Mouse (Mus musculus) midbrain, embryonic 16.5 days (tissue): ENCODE results near the gene Drc7. TPM values are rescaled to one million over a fixed set of nuclear protein-coding genes. Genes with fewer than 3 reads are reported as not detected.

ENCODE experiments used
- ATAC-seq: fragments of 200-750 bp; cut with Nextera tagmentation; 2 replicates; pipeline ENCODE4 v1.8.0; 2017; ENCODE audit warnings: moderate TSS enrichment
- H3K27ac ChIP-seq: fragments of 300-500 bp; sonication (generic); 2 replicates; pipeline ENCODE4 v1.5.1; 2014; ENCODE audit warnings: mild to moderate bottlenecking, low read length, mixed read lengths
- H3K27me3 ChIP-seq: fragments of 300-500 bp; sonication (generic); 2 replicates; pipeline ENCODE4 v1.6.1; 2014; ENCODE audit warnings: low read depth, low read length, mixed read lengths; ENCODE audit not compliant: control insufficient read depth, insufficient read depth
- H3K36me3 ChIP-seq: fragments of 300-500 bp; sonication (generic); 2 replicates; pipeline ENCODE4 v1.6.1; 2014; ENCODE audit warnings: mild to moderate bottlenecking, low read length, moderate library complexity, mixed read lengths; ENCODE audit not compliant: control insufficient read depth, insufficient read depth
- H3K4me1 ChIP-seq: fragments of 300-500 bp; sonication (generic); 2 replicates; pipeline ENCODE4 v1.6.1; 2014; ENCODE audit warnings: mild to moderate bottlenecking, low read length, mixed read lengths; ENCODE audit not compliant: control insufficient read depth, insufficient read depth
- H3K4me2 ChIP-seq: fragments of 300-500 bp; sonication (generic); 2 replicates; pipeline ENCODE4 v1.6.1; 2014; ENCODE audit warnings: mild to moderate bottlenecking, low read length, mixed read lengths
- H3K4me3 ChIP-seq: fragments of 300-500 bp; sonication (generic); 2 replicates; pipeline ENCODE4 v1.5.1; 2014; ENCODE audit warnings: low read depth, mild to moderate bottlenecking, low read length, moderate library complexity, mixed read lengths
- H3K9ac ChIP-seq: fragments of 300-500 bp; sonication (generic); 2 replicates; pipeline ENCODE4 v1.6.1; 2014; ENCODE audit warnings: low read depth, low read length, mixed read lengths
- H3K9me3 ChIP-seq: fragments of 300-500 bp; sonication (generic); replicated peaks from 2 replicates; pipeline ENCODE4 v1.6.1; 2014; ENCODE audit warnings: mild to moderate bottlenecking, low read length, mixed read lengths; ENCODE audit not compliant: control insufficient read depth, poor library complexity, severe bottlenecking
- WGBS: fragments of 180-500 bp; shearing (Covaris S2); extraction: QIAGEN DNeasy Blood & Tissue Kit; methylation state at CpG from one replicate; pipeline ENCODE4 v1.1.7; 2014; 5-methylcytosine and 5-hydroxymethylcytosine counted together
- polyA plus RNA-seq: library from polyadenylated mRNA; unstranded; fragments of >200 nt; fragmentation: Nextera tagmentation; extraction: Ambion mirVana; gene quantifications from 2 replicates; pipeline ENCODE4 v1.2.1, GENCODE M21; 2015

Drc7 gene
- 2.4 and 2.5 TPM in 2 replicates for polyA plus RNA-seq

GRCm38 (mm10) chr8:95054927-95055510, at the start of gene Drc7:
Gene Drc7, plus strand, starts transcription at chr8:95055103.
- H3K27me3 ChIP-seq = no peaks in the 10 kb centered on the region; the same call in 1 of the 2 replicates
- peak within 1 kb of the TSS; percentile 29; the same call in 1 of the 2 replicates for H3K4me2 ChIP-seq
- H3K27ac ChIP-seq = no peak within 1 kb of the TSS
- no peak within 1 kb of the TSS for H3K4me3 ChIP-seq
- no peaks in the 10 kb centered on the region for H3K36me3 ChIP-seq
- H3K9me3 ChIP-seq = no peaks in the 10 kb centered on the region
- 9% methylated on average over 2 of the region's 2 CpGs for WGBS
- peak; percentile 89 for ATAC-seq
- no peaks in the 10 kb centered on the region for H3K4me1 ChIP-seq
- no peak within 1 kb of the TSS for H3K9ac ChIP-seq

GRCm38 (mm10) chr8:95012442-95012919, 42.4 kb upstream of the Drc7 start:
- ATAC-seq = no peak; the same call in 1 of the 2 replicates
- Histone ChIP-seq H3K36me3 (peaks cover 44% of the 10 kb centered on the region), H3K27ac (no peak overlapping the region), H3K9ac (no peak overlapping the region), H3K4me3 (no peak overlapping the region), H3K4me2 (no peak overlapping the region), H3K27me3 (no peaks in the 10 kb centered on the region), H3K4me1 (no peaks in the 10 kb centered on the region), H3K9me3 (no peaks in the 10 kb centered on the region)
- WGBS = 93% methylated on average over 15 of the region's 15 CpGs

- H3K27me3 ChIP-seq = no peaks in the 10 kb centered on the region
- no peaks in the 10 kb centered on the region for H3K9me3 ChIP-seq
- 79% methylated on average over 4 of the region's 4 CpGs for WGBS
- H3K4me3 ChIP-seq = no peak overlapping the region
- no peak for ATAC-seq
- peaks cover 24% of the 10 kb centered on the region for H3K36me3 ChIP-seq
- H3K27ac ChIP-seq = 0 out of 2 replicates have a peak overlapping the region, but pooled peaks have one; percentile 22
- H3K4me2 ChIP-seq = no peak overlapping the region
- no peaks in the 10 kb centered on the region for H3K4me1 ChIP-seq
- no peak overlapping the region for H3K9ac ChIP-seq
Observed at GRCm38 (mm10) chr8:95015866-95016265, 39.0 kb upstream of the Drc7 start.

- H3K9me3 ChIP-seq = no peaks in the 10 kb centered on the region
- peaks cover 17% of the 10 kb centered on the region for H3K36me3 ChIP-seq
- H3K9ac ChIP-seq = no peak overlapping the region
- ATAC-seq = peak; percentile 22; the same call in 1 of the 2 replicates
- H3K4me1 ChIP-seq = no peaks in the 10 kb centered on the region
- H3K27me3 ChIP-seq = no peaks in the 10 kb centered on the region
- no peak overlapping the region for H3K27ac ChIP-seq
- no peak overlapping the region for H3K4me3 ChIP-seq
- H3K4me2 ChIP-seq = no peak overlapping the region
- 57% methylated on average over 4 of the region's 4 CpGs for WGBS
Observed at GRCm38 (mm10) chr8:95016684-95017083, 38.2 kb upstream of the Drc7 start.

GRCm38 (mm10) chr8:95017451-95017850, 37.5 kb upstream of the Drc7 start, which contains the start of gene Adgrg3:
Gene Adgrg3, plus strand, starts transcription at chr8:95017692.
- Histone ChIP-seq H3K9me3 (no peaks in the 10 kb centered on the region), H3K27me3 (no peaks in the 10 kb centered on the region), H3K9ac (no peak within 1 kb of the TSS), H3K4me3 (no peak within 1 kb of the TSS), H3K36me3 (peaks cover 14% of the 10 kb centered on the region), H3K27ac (no peak within 1 kb of the TSS), H3K4me2 (no peak within 1 kb of the TSS), H3K4me1 (no peaks in the 10 kb centered on the region)
- WGBS = 84% methylated on average over 11 of the region's 11 CpGs
- ATAC-seq = no peak

GRCm38 (mm10) chr8:95017969-95018635, 36.8 kb upstream of the Drc7 start:
- no peak overlapping the region for H3K4me3 ChIP-seq
- H3K27ac ChIP-seq = no peak overlapping the region
- no peak for ATAC-seq
- no peak overlapping the region for H3K4me2 ChIP-seq
- H3K27me3 ChIP-seq = no peaks in the 10 kb centered on the region
- peaks cover 9% of the 10 kb centered on the region for H3K36me3 ChIP-seq
- WGBS = 87% methylated on average over 9 of the region's 9 CpGs
- H3K9ac ChIP-seq = no peak overlapping the region
- H3K9me3 ChIP-seq = no peaks in the 10 kb centered on the region
- H3K4me1 ChIP-seq = no peaks in the 10 kb centered on the region

- no peaks in the 10 kb centered on the region for H3K4me1 ChIP-seq
- no peaks in the 10 kb centered on the region for H3K9me3 ChIP-seq
- no peaks in the 10 kb centered on the region for H3K36me3 ChIP-seq
- ATAC-seq = no peak
- H3K9ac ChIP-seq = no peak overlapping the region
- 81% methylated on average over 12 of the region's 12 CpGs for WGBS
- no peaks in the 10 kb centered on the region for H3K27me3 ChIP-seq
- H3K27ac ChIP-seq = no peak overlapping the region
- no peak overlapping the region for H3K4me2 ChIP-seq
- H3K4me3 ChIP-seq = no peak overlapping the region
Observed at GRCm38 (mm10) chr8:95020293-95020777, 34.6 kb upstream of the Drc7 start.

GRCm38 (mm10) chr8:95020821-95021220, 34.1 kb upstream of the Drc7 start:
- H3K27me3 ChIP-seq = no peaks in the 10 kb centered on the region
- no peak overlapping the region for H3K9ac ChIP-seq
- no peaks in the 10 kb centered on the region for H3K4me1 ChIP-seq
- H3K9me3 ChIP-seq = no peaks in the 10 kb centered on the region
- H3K36me3 ChIP-seq = no peaks in the 10 kb centered on the region
- ATAC-seq = no peak
- H3K4me3 ChIP-seq = no peak overlapping the region
- no peak overlapping the region for H3K4me2 ChIP-seq
- H3K27ac ChIP-seq = no peak overlapping the region
- WGBS = 88% methylated on average over 10 of the region's 10 CpGs

GRCm38 (mm10) chr8:95023201-95023600, 31.7 kb upstream of the Drc7 start:
- 15% methylated on average over 8 of the region's 8 CpGs for WGBS
- H3K4me2 ChIP-seq = no peak overlapping the region
- H3K9me3 ChIP-seq = no peaks in the 10 kb centered on the region
- ATAC-seq = no peak
- H3K27me3 ChIP-seq = no peaks in the 10 kb centered on the region
- no peaks in the 10 kb centered on the region for H3K36me3 ChIP-seq
- H3K4me1 ChIP-seq = no peaks in the 10 kb centered on the region
- H3K27ac ChIP-seq = no peak overlapping the region
- no peak overlapping the region for H3K9ac ChIP-seq
- H3K4me3 ChIP-seq = no peak overlapping the region
